Mouse (Mus musculus) layer of hippocampus, postnatal 10 days (tissue): ENCODE measurements around the gene Dlat. TPM values are rescaled to one million over a fixed set of nuclear protein-coding genes. Genes with fewer than 3 reads are reported as not detected.

ENCODE experiments used
- DNase-seq, 2 experiments: peaks; one replicate each; pipeline ENCODE4 v3.0.0; 2021; ENCODE audit warnings: low spot score in 2 of 2
- total RNA-seq, 2 experiments: library from RNA; stranded (reverse); gene quantifications; 2 replicates each; pipeline ENCODE4 v1.2.3; 2021

Dlat gene
- total RNA-seq, 2 experiments from 2014 or later, result 128 to 140 TPM

DNA sequence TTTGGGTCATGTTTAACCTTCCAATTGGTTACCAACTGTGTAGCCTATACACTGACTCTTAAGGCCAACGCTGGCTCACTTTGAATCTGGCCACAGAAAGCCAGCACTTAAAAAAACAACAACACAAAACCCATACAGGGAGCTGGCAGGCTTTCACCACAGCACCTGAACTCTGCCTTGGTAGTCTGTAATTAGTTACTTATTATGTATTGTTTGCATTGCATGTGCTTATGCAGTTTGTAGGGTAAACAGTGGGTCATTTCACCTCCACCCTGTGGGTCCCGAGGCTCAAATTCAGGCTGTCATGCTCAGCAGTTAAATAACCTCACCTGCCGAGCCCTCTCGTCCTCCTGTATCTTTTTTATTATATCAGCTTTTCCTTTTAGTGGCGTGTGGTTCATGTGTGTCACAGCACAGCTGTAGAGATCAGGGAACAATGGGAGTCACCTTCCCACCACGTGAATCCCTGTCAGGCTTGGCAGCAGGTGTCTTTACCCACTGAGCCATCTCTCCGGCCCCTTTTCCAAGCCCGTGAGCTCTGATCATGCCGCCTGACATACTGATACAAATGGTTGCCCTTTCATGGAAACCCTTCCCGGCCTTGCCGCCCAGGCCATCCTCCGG lies 64.7 kb downstream of the Dlat start:
- DNase-seq, result no peak

DNA sequence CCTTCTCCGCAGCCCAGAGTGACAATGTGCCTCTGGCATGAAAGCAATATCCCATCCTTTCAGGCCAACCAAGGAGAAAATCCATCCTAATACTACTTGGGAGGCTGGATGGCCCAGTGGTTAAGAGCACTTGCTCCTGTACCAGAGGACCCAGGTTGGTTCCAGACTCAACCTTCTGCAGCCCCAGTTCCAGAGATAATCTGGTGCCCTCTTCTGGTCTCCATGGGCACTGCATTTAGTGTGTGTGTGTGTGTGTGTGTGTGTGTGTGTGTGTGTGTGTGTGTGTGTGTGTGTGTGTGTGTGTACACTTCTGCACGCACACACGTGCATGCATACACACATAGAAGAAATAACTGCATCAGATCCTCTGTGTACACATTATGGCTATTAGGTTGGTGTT lies 66.0 kb downstream of the Dlat start:
- DNase-seq, result peak; percentile 26 to 31

DNA sequence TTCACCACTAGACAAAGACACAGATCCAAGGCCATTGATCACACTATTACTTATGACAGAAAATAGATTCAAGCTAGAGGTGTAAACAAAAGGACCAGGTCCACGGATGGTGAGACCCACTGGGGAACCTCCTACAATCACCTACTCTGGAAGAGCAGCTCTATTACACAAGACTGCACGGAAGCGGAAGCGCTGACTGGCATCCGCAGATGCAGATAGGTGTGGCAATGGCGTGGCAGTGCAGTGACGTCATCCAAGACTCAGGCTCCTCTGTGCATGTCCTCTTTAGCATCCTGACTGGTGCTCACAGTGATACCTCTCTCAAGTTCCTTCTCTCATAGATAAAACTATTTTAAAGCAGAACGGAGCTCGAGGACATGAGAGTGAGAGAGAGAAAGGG lies 66.6 kb downstream of the Dlat start:
- DNase-seq, result no peak

DNA sequence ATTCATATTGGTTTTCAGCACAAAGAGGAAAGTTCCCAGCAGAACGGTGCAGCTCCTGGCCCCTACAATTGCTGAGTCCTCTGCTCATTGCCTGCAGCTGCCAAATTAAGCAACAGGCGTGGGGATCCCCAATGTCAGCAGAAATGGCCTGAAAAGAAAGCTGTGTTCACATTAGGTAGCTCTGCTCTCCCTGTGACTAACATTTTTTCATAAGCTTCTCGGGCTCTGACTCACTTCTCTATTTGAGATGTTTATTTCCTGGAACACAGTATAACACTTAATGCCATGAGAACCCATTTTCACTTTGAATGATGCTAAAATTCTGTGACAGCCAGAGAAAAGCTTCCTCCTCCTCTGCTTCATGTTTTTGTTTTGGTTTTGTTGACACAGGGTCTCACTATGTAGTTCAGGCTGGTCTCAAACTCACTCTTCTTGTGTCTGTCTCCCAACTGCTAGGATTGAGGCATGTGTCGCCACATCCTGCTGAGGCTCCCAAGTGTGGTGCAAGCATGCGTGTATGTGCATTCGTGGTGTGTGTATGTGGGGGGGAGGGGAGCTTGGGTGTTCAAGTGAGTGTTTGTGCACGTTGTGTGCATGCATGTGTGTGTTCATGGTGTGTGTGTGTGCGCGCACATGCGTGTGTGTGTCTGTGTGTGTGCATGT lies 68.6 kb downstream of the Dlat start:
- no peak for DNase-seq

DNA sequence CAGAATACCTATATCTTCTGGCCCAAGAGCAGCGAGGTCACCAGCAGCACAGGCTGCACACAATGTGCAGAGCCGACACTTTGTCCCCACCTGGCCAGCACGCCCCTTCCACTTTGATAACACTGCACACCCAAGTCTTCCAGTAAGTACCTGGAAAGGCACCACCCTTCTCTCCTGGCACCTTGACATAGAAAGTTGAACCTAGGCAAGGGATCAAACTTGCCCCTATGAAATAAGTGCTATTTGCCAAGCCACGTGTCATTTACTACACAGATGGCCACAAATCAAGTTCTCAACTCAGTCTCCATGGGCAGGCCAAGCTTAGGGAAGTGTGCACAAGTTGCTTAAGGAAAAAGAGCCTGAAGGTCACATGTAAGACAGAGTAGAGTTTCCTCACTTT lies 72.6 kb downstream of the Dlat start:
- DNase-seq, result no peak

DNA sequence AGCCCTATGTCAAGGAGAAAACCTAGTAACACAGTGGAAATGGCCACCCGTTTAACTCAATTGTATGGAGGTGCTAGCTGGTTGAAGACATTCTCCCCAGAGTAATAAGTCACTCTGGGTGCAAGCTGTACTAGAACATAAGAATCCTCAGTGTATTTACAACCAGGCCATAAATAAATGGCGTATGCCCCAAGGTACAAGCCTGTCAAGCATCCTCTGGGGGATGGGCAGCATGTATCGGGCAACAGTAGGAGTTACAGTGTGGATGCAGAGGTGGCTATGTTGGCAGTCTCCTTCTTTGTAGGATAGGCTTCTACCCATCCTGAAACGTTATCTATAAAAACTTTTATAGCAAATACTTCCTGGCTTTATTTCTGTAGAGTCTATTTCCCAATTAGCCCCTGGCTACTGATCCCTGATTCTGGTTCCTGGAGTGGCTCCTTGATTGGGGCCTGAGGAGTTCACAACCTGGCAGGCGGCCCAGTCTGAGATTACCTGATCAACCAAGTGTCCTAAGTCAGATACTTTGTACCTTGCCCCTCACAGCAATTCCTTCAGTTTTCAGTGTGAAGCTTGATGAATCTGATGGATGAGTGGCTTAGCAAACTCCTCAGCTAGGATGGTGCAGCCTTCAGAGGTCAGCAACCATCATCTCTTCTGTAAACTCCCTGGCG lies 74.3 kb downstream of the Dlat start:
- no peak for DNase-seq

Other genes starting within 250 kb of the Dlat start
- under 1 TPM in 1 of 2 experiments, not detected in 1; 0.27 TPM for gene Plet1, start 165.3 kb downstream of the Dlat start, total RNA-seq
- gene Pts, start 131.1 kb downstream of the Dlat start, total RNA-seq, result 10 to 100 TPM; 38.2 to 42.9 TPM
- gene Il18, start 105.0 kb downstream of the Dlat start, total RNA-seq, result 10 to 100 TPM; 23.8 to 27.2 TPM
- gene Bco2, start 104.6 kb downstream of the Dlat start, total RNA-seq, result 1 to 10 TPM; 1.9 to 2.0 TPM
- gene Tex12, start 98.5 kb downstream of the Dlat start, total RNA-seq, result not detected
- 100 to 1,000 TPM; 140 to 155 TPM for gene Sdhd, start 56.0 kb downstream of the Dlat start, total RNA-seq
- 100 to 1,000 TPM; 217 to 234 TPM for gene Timm8b, start 55.9 kb downstream of the Dlat start, total RNA-seq
- gene Pih1d2, start 42.5 kb downstream of the Dlat start, total RNA-seq, result 1 to 10 TPM; 1.9 to 3.1 TPM
- 10 to 100 TPM; 24.4 to 26.4 TPM for gene Nkapd1, start 42.3 kb downstream of the Dlat start, total RNA-seq
- gene Dixdc1, start 79.7 kb upstream of the Dlat start, total RNA-seq, result 10 to 100 TPM; 65.0 to 66.6 TPM
- gene 2310030G06Rik, start 86.8 kb upstream of the Dlat start, total RNA-seq, result 1 to 10 TPM; 1.3 to 1.8 TPM
- 10 to 100 TPM; 43.1 to 44.7 TPM for gene Cryab, start 91.5 kb upstream of the Dlat start, total RNA-seq
- 1 to 10 TPM in 1 of 2 experiments, under 1 TPM in 1; 0.85 to 1.1 TPM for gene Hspb2, start 92.6 kb upstream of the Dlat start, total RNA-seq
- 1 to 10 TPM; 5.5 to 6.2 TPM for gene Fdxacb1, start 108.5 kb upstream of the Dlat start, total RNA-seq
- gene Alg9, start 115.2 kb upstream of the Dlat start, total RNA-seq, result 10 to 100 TPM; 35.3 to 35.6 TPM
- 10 to 100 TPM; 25.8 to 29.4 TPM for gene 1110032A03Rik, start 115.7 kb upstream of the Dlat start, total RNA-seq
- gene Ppp2r1b, start 185.5 kb upstream of the Dlat start, total RNA-seq, result 10 to 100 TPM; 18.8 to 19.9 TPM